Mouse (Mus musculus) spleen, adult 18-20 months (tissue): ENCODE data around the gene Cacna2d3.

ENCODE experiments used
- DNase-seq, 2 experiments: peaks; one replicate each; pipeline ENCODE4 v3.0.0; 2022; ENCODE audit warnings: mixed read lengths in 2 of 2

Gene Cacna2d3

DNA sequence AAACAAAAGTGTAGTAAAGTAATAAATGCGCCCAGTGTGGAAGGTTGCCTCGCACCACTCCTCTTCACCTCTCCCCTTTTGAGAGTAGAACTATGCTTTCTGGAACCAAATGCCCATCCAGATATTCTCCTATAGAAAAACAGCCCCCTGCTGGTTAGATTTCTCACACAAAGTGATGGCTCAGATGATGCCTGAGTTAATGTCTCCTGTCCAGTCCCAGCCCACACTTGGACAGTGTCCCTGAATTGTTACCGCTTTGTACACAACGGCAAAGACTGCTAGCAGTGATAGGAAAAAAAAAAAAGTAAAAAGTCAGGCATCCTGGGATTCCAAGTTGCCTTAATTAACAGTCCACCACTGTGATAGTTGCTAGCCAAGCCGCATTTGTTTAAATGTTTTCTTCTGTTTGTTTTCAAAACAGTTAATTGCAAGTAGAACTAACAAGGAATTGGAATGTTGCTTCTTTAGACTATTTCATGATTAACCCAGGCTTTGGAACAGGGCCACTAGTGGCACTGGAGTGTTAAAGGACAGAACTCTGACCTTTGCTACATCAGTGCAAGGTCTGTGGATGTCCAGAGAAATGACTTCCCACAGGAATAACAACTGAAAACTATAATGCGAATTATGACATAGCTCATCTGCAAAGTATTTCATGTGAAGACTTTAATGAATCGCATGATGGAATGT, 733.3 kb downstream of the Cacna2d3 start:
- no peak for DNase-seq

DNA sequence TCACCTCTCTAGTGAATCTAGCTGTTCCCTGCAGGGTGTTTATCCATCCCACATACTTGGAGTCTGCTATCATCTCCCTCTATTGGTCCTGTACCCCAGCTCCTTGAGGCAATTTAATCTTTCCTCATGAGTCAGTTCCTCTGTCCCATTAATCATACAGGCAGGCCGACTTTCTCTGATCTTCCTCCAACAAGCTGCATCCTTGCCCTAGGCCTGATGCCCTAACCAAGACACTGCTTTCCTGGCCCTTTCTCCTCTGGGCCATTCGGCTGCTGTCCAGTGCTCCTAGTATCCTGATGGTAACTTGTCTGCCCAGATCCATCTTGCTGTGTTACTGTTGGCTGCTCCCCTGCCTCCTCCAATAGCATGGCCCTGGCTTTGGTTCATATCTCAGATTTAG, 737.4 kb downstream of the Cacna2d3 start:
- no peak for DNase-seq

DNA sequence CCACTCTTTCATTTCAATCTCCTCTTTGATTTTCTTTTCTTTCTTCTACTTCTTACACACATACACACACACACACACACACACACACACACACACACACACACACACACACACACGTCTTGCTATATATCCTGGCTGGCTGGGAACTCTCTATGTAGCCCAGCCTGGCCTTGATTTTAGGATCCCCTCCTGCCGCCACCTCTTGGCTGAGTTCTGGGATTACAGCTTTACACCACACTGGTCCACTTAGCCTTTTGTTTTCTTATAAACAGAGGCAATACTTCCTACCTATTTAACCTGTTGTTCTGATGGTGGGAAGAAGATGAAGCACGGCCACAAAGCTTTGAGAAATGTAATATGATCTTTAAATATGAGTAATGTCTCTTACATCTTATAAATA, 741.2 kb downstream of the Cacna2d3 start:
- no peak for DNase-seq

DNA sequence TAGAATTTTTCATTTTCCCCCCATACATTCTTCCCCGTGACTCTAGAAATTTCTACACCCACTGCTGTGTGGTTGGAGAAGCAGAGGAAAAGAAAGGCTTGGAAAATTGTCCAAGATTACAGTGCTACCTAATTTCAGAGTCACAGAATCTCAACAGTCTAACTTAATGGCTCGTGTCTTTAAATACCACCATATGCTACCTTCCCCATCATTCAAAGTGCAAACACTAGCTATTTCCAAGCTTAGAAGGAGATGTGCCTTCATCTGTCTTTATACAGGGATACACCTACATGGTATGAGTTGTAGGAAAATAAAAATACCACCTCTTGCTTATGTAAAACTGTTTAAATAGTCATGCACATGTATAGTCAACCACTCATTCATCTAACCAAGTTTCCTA, 742.4 kb downstream of the Cacna2d3 start:
- DNase-seq, result no peak

DNA sequence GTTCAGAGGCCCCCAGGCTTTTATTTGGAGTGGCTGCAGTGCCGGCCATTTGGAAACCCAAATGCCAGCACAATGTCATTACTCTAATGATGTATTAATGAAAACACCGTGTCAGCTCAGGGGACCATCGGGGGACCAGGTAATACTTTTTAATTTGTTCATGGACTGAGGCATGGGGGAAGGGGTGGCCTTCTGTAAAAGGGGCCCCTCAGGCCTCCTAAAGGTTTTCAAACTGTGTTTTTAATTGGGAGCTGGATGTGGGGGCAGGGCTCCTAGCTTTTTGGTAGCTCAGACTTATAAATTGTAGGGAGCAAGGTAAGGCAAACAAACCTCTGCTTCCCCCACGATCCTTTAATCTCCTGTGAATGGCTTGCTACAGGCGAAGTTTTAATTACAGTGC, 749.0 kb downstream of the Cacna2d3 start:
- no peak for DNase-seq

DNA sequence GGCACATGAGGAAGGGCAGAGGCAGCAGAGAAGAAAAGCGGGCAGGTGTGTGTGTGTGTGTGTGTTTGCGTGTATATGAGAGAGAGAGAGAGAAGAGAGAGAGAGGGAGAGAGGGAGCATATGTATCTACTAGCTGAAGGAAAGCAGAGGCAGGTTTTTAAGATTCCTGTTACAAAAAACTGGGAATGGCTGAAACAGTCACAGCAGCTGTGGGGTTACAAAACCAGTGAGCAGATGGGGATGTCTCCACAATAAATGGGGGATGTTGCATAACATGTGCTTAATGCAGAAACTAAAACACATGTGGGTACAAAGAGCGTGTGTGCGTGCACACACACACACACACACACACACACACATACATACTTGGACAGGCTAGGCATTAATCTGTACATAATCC, 752.4 kb downstream of the Cacna2d3 start:
- no peak for DNase-seq

DNA sequence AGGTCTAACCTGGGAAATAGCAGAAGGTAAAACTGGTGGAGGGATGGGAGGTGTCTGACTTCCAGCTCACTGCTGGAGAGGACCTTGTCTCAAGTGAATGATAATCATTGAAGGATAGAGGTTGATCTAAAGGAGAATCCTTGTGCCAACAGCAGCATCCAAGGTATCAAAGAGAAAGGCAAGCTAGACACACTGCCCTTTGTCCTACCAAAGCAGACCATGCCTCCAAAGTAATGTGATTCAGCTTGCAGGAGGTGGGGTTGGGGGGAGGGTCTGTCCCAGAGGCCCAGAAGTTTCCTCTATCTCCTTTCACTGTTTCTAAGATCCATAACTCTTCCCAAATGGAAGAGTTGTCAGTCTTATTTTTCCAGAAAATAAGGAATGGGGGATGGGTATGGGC, 754.8 kb downstream of the Cacna2d3 start:
- DNase-seq, result no peak

DNA sequence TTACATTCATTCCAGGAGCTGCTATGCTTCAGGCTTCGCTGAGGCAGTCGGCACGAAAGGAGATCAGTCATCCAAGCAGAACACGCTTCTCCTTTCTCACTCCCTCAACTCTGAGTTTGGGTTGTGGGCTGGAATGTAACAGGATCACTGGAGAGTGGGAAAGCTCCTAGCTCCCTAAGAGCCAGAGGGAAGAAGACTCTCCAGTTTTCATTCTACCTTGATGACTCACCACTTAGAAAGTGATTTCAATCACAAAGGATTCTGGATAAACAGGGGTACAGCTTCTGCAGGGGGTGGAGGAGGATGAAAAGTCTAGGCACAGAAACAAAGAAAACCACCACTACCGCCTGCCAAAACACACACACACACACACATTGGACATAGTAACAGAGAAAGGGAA, 760.3 kb downstream of the Cacna2d3 start:
- no peak for DNase-seq

DNA sequence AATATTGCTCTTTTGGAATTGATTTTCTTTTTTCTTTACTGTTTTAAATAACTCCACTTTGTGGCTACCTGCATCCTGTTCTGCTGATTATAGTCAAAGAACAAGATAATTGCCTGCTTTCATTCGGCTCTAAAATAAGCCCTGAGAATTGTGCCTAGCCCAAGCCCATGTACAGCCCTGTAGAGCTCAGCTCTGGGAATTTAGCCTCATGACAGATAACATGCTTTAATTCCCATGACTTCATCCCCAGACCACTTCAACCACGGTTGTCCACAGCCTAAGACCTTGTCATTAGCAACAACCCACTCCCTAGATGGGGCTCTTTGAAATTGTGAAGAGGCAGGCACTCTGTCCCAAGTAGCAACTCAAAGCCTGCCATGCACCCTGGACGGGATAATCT, 762.6 kb downstream of the Cacna2d3 start:
- no peak for DNase-seq

DNA sequence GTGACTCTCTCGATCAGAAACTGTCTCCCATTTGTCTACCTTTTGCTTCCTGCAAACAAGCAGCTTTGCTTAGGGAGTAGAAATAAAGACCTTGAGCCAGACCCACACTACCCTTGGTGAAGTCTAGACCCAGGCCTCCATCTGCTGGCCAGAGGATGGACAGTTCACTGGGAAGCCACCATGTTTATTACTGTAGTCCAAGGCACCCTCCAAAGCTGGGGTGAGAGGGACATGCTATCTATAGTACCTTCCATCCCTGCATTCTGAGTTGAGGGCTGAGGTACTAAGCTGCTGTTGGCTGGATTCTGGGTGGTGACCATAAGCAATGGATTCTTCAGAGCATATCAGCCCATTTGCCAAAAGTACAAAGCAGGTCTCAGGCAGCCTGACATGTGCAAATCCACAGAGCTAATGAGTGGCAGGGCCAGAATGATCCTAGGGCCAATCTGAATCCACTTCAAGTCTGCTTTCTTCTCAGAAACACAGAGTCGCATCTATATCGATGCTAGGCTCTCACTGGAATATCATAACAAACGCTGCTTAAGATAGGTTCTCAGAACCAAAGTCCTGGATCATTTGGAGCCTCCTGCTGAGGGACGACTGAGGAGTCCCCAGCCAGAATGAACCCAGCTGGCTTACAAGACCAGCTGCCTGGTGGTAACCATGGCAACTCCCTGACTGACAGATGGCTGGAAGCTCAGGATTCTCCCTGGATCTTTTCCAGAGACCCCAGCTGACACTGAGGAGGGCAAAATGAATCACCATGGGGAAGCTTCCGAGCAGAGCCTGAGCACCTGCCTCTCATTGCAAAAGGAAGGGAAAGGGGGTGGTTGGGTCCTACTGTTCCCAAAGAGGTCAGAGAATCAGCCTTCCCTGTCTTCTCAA, 763.3 kb downstream of the Cacna2d3 start:
- DNase-seq, result no peak

DNA sequence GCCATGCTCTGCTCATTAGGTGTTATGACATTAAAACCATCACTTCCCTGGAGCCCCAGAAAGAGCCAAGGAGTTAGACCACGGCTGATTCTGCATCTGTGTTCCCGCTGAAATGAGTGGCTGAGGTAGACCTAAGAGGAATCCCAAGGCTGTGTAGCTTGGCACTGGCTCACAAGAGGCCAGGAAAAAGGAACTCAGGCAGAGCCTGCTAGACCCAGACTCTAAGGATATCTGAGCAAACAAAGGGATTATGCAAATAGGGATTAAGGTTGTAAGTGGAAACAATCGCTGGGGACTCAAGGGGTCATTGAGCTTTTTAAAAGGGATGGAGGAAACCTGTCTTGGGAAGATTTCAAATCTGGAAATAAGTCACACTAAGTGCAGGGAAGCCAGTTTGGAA, 766.5 kb downstream of the Cacna2d3 start:
- DNase-seq, result no peak

DNA sequence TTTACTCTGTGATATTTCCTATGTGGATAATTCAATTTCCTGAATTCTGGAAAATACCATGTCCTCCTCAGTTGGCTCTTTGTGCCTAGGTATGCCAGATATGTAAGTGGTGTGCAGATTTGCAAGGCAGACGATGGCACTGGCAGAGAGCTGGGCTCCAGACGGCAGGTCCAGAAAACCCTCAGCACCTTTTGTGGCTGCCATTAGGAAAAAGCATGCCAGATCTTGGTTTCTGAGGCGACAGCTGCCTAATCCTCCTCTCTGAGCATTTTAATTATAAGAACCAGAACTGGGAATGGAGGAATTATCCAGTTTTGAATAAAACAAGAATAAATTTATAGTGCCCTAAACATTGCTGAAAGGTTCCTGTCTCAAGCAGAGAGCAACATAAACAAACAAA, 767.1 kb downstream of the Cacna2d3 start:
- DNase-seq, result no peak

DNA sequence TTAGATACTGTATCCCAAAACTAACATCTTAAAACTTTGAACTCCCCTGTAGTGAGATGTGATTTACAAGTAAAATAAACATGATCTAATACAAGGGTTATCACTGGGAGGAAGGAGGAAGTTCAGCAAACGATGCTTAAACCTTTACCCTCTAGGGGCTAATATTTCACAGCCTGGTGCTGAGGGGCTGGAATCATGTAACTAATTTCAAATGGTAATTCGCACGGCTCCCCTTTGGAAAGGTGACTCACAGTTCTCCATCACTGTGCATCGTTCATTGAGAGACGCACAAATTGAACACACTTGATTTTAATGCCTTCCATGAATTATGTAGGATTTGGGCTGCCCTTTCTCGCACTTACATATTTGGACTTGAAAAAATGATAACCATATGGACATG, 767.6 kb downstream of the Cacna2d3 start:
- no peak for DNase-seq

DNA sequence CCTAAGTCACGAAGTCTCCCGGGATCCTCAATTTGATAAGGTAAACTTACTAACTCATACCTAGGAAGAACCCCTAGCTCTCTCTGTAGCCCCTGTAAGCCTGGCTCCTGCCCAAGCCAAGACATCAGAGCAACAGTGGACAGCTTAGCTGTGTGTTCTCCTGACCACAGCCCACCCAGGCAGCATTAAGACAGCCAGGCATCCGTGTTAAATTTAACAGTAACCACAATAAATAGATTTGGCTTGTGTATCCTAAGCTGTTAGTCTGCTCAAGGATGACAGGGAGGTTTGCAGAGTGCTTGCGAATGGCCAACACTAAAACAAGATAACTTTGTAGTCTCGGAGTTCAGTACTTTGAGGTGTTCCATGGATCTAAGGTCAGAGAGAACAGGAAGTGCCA, 768.3 kb downstream of the Cacna2d3 start:
- no peak for DNase-seq

DNA sequence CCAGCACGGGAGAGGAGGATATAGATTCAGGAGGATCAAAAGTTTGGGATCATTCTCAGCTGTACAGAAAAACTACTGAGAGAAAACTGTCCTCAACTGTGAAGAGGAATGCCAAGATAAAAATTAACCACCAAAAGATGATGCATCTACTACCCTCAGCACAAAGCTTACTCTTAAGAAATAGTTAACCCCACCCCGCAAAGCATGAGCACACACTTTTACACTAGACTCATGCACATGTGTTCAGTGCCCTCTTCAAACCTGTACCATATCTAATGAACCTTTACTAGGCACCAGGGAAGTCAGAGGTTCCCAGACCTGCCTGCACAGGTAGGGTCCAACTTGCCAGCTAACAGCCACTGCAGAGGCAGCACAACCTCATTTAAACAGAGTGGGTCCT, 771.2 kb downstream of the Cacna2d3 start:
- DNase-seq, result no peak

DNA sequence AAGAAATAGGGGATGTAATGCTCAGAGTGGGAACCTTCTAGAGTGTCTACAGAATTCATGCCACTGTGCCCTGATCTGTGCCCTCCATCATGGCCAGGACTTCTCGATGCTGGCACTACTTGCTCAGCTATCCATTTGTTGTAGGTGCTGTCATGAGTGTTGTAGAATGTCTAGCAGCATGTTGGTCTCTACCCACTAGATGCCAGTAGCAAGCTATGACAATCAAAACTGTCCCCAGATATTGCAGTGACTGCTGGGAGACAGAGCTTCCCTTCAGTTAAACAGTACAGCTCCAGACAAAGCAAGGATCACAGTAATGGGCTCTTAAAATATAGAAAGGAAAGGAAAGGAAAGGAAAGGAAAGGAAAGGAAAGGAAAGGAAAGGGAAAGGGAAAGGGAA, 771.9 kb downstream of the Cacna2d3 start:
- DNase-seq, result no peak

DNA sequence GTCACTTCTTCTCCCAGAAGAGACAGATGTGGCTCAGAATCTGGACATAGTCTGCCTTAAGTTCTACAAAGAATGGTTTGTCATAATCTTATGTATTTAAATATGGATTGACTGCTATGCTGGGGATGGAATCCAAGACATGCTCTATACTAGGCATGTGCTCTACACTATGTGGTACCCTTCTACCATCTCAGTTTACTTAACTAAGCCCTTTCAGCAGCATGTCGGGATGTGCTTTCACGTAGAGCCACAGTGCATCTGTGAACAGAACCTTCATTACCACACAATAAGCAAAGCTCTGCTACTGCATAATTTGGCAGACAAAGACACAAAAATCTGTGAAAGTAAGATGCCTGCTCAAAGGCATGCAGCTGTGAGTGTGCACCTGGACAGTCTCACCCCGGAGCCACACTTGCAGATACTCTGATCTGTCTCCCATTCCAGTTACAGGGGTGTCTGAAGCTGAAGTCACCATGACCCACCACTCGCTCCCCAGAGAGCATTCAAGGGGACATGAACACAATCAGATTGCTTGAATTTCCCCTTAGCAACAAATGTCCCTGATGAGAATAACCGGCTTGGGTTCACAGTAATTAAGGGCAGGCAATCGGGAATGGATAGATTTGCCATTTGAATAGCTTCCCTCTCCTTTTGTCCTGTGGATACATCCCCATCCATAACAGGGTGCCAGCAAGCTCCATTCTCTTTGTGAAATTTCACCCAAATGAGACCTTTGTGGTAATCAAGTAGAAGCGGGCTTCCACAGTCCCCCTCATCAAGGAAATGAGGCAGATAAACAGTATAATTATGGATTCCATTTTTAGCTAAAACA, 773.4 kb downstream of the Cacna2d3 start:
- no peak for DNase-seq

DNA sequence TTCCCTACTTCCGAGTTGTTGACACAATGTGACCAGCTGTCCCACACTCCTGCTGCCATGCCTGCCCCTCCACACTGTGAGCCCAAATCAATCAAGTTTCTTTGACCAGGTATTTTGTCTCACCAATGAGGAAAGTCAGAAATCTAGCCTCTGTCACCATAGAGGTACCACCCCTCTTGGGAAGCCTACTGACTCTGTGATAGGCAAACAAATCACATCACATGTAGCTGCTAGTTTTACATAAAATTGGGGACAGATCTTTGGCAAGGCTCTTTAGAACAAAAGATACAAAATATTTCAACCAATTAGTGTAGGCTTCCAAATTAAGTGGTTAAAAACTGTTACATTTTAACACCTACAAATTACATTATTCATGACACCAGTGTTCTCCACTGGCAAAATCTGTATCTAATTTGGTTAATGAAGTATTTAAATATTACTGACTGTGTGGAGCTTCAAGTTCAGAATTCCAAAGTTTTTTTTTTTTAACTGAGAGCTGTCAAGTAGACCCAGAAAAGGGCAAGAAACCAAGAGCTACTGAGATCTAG, 788.8 kb downstream of the Cacna2d3 start:
- DNase-seq, result no peak

DNA sequence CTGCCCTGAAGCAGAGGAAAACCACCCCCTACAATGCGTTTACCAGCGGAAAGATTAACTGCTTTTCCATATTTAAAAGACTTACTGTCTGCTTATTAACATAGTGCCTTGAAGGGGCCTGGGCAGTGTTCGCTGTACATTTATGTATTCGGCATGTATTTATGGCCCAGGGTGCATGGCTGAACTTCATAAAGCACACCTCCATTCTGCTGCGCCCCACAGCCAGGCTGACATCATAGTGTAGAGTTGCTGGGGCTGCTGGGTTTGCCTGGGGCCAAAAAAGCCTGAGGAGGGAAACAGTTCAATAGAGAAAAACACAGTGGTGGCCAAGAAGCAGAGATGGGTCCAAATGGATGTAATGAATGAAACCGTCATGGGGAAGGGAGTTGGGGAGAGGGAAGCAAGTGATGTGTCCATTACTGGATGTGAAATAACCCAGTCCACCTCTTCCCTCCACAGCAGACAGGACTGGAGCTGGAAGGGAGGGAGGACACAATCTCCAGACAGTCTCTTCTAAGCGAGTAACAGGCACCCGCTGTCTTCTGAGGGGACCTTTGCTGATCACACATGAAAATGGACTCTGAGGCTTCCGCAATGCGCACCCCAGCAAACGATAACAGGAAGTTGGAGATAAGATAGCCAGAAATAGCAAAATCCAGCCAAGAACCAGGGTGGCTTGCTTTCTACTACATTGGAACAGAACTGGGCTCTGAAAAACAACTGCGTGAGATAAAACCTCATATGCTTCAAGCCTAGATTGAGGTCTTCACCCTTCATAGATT, 798.3 kb downstream of the Cacna2d3 start:
- DNase-seq, result no peak

DNA sequence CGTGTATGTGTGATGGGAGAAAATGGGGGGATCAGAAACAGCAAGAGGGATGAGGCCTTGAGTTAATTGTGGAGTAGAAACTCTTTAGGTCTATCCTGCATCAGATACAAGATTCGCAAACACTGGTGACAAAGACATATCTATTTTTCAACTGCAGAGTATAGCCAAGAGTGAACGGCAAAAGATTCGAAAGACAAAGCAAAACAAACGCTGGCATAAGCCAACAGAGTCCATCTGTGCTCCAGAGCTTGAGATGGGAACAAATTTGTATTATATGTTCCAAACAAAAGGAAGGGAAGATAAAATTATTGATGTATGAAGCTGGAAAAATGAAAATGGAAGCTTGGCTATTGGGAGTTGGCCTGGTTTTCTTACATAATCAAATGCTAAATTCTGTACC, 802.8 kb downstream of the Cacna2d3 start:
- no peak for DNase-seq

DNA sequence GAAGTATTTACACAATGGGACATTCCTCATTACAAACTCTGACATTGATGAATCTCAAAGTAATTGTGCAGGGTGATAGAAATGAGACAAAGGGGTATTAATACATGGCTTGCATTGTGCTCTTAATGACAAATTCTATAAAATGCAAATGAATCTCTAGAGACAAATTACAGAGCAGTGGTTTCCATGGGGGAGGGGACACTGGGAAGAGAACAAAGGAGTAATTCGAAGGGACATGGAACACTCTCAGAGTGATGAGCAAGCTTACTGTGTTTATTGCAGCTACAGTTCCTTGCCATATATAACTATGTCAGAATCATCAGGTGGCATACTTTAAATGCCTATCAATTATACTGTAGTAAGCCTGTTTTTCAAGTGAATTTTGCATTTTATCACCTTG, 806.7 kb downstream of the Cacna2d3 start:
- no peak for DNase-seq

DNA sequence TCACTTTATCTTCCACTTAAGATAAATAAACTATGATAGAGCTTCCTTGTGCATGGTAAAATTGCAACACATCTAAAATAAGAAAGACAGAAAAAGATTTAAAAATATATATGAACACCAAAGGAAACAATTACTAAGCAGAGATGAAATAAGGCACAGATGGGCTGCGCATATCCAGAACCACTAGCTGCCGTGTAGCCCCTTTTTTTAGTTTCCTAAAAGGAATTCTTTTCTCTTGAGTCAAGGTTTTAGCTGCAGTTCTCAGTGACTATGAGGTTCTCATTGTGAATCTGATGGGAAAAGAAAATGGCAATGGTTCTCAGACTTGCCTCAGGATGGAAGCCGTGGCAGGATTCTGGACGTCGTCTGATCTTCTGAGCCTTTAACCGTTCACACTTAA, 814.0 kb downstream of the Cacna2d3 start:
- DNase-seq, result no peak
